ENCODE assay signal across 9 mouse cellular contexts in genomic region chr13:97617511-97618189, GRCm38 (mm10).
DNase-seq lines count a peak whose midpoint lies in the region; ATAC-seq and TF ChIP-seq lines count a peak whose summit lies in the region.
"Had no signal": no experiment of that assay in that cellular context is flagged by ENCODE, and none has a peak within 500 bp of the region (broad histone marks: within the 10 kb centered on the region; RNA-seq: fewer than 3 reads in every experiment).

No protein-coding gene starts in this region.

- no peaks in the 10 kb centered on the region for H3K9me3 ChIP-seq in forebrain, postnatal 0 days (ENCODE audit: low read length)
- no peaks in the 10 kb centered on the region for H3K9me3 ChIP-seq in forebrain, embryonic 15.5 days
- no peaks in the 10 kb centered on the region for H3K9me3 ChIP-seq in embryonic facial prominence, embryonic 12.5 days
- H3K9me3 ChIP-seq in limb, embryonic 14.5 days (ENCODE audit: control insufficient read depth, low read length), result no peaks in the 10 kb centered on the region
- H3K9me3 ChIP-seq in midbrain, postnatal 0 days (ENCODE audit: low read length), result no peaks in the 10 kb centered on the region
- H3K9me3 ChIP-seq: neural tube, embryonic 13.5 days had no signal

- H3K4me1 ChIP-seq in forebrain, postnatal 0 days (ENCODE audit: insufficient read depth), result no peaks in the 10 kb centered on the region
- no peaks in the 10 kb centered on the region for H3K4me1 ChIP-seq in forebrain, embryonic 15.5 days
- H3K4me1 ChIP-seq in embryonic facial prominence, embryonic 12.5 days, result peaks cover 9% of the 10 kb centered on the region
- H3K4me1 ChIP-seq in limb, embryonic 14.5 days (ENCODE audit: control insufficient read depth, insufficient read depth, low read length), result peaks cover 9% of the 10 kb centered on the region
- H3K4me1 ChIP-seq in midbrain, postnatal 0 days (ENCODE audit: insufficient read depth, low read length), result no peaks in the 10 kb centered on the region

- H3K27ac ChIP-seq in forebrain, postnatal 0 days (ENCODE audit: low read depth, low read length), result no peak overlapping the region
- no peak overlapping the region for H3K27ac ChIP-seq in forebrain, embryonic 15.5 days (replicated peaks)
- peak overlapping the region; percentile 51 for H3K27ac ChIP-seq in embryonic facial prominence, embryonic 12.5 days
- peak overlapping the region; percentile 52; the same call in 1 of the 2 replicates for H3K27ac ChIP-seq in limb, embryonic 14.5 days (replicated peaks; ENCODE audit: low read depth, low read length)
- H3K27ac ChIP-seq in midbrain, postnatal 0 days (ENCODE audit: low read depth, low read length), result no peak overlapping the region
- H3K27ac ChIP-seq: neural tube, embryonic 13.5 days had no signal

- H3K9ac ChIP-seq in forebrain, postnatal 0 days, result no peak overlapping the region
- H3K9ac ChIP-seq in forebrain, embryonic 15.5 days (replicated peaks), result no peak overlapping the region
- H3K9ac ChIP-seq in embryonic facial prominence, embryonic 12.5 days, result no peak overlapping the region
- no peak overlapping the region for H3K9ac ChIP-seq in limb, embryonic 14.5 days (ENCODE audit: low read depth, low read length, severe bottlenecking)
- H3K9ac ChIP-seq in midbrain, postnatal 0 days (replicated peaks; ENCODE audit: low read length, poor library complexity, severe bottlenecking), result no peak overlapping the region
- H3K9ac ChIP-seq: neural tube, embryonic 13.5 days had no signal

- H3K79me2 ChIP-seq in C2C12 (ENCODE audit: control insufficient read depth, insufficient read depth), result no peaks in the 10 kb centered on the region

- no peaks in the 10 kb centered on the region for H3K36me3 ChIP-seq in forebrain, postnatal 0 days (ENCODE audit: insufficient read depth)
- no peaks in the 10 kb centered on the region for H3K36me3 ChIP-seq in forebrain, embryonic 15.5 days
- H3K36me3 ChIP-seq in C2C12 (ENCODE audit: control insufficient read depth, insufficient read depth), result no peaks in the 10 kb centered on the region
- H3K36me3 ChIP-seq in embryonic facial prominence, embryonic 12.5 days, result no peaks in the 10 kb centered on the region
- H3K36me3 ChIP-seq in limb, embryonic 14.5 days (ENCODE audit: control insufficient read depth, insufficient read depth, low read length), result no peaks in the 10 kb centered on the region
- no peaks in the 10 kb centered on the region for H3K36me3 ChIP-seq in midbrain, postnatal 0 days (ENCODE audit: insufficient read depth, low read length)
- H3K36me3 ChIP-seq: neural tube, embryonic 13.5 days had no signal

- DNase-seq in forebrain, postnatal 0 days, result no peak
- DNase-seq in limb, embryonic 14.5 days (ENCODE audit: low spot score), result no peak
- DNase-seq in cerebellum, adult 18-20 months, result no peak
- no peak for DNase-seq in midbrain, postnatal 0 days (ENCODE audit: low spot score)
- no peak for DNase-seq in spleen, postnatal 36 days (ENCODE audit: low spot score in 2 of 2)

- no peak for TF ChIP-seq POLR2A in limb, embryonic 14.5 days (IDR thresholded peaks at IDR 0.05; ENCODE audit: borderline replicate concordance, extremely low read depth, insufficient read depth, insufficient read length)

- no peak overlapping the region for H3K4me2 ChIP-seq in forebrain, postnatal 0 days (ENCODE audit: low read depth)
- no peak overlapping the region for H3K4me2 ChIP-seq in forebrain, embryonic 15.5 days (replicated peaks)
- H3K4me2 ChIP-seq in embryonic facial prominence, embryonic 12.5 days (replicated peaks), result no peak overlapping the region
- H3K4me2 ChIP-seq in limb, embryonic 14.5 days (replicated peaks; ENCODE audit: low read depth, low read length, severe bottlenecking), result no peak overlapping the region
- no peak overlapping the region for H3K4me2 ChIP-seq in midbrain, postnatal 0 days (ENCODE audit: low read depth, low read length, poor library complexity, severe bottlenecking)
- H3K4me2 ChIP-seq: neural tube, embryonic 13.5 days had no signal

- no peak overlapping the region for H3ac ChIP-seq in C2C12 (ENCODE audit: control insufficient read depth, insufficient read length, low read depth)

- H3K4me3 ChIP-seq in forebrain, postnatal 0 days (ENCODE audit: low read depth, low read length), result no peak overlapping the region
- H3K4me3 ChIP-seq in forebrain, embryonic 15.5 days, result no peak overlapping the region
- H3K4me3 ChIP-seq in C2C12 (ENCODE audit: insufficient read depth, poor library complexity, severe bottlenecking), result no peak overlapping the region
- no peak overlapping the region for H3K4me3 ChIP-seq in embryonic facial prominence, embryonic 12.5 days
- H3K4me3 ChIP-seq in limb, embryonic 14.5 days (replicated peaks; ENCODE audit: low read length), result no peak overlapping the region
- H3K4me3 ChIP-seq in midbrain, postnatal 0 days (ENCODE audit: low read depth, low read length), result no peak overlapping the region
- H3K4me3 ChIP-seq: neural tube, embryonic 13.5 days had no signal

- no peak for TF ChIP-seq CTCF in forebrain, postnatal 0 days (IDR thresholded peaks at IDR 0.05; ENCODE audit: low read depth)
- no peak for TF ChIP-seq CTCF in C2C12 (IDR thresholded peaks at IDR 0.05; ENCODE audit: control insufficient read depth, insufficient read depth, insufficient read length)
- no peak for TF ChIP-seq CTCF in midbrain, postnatal 0 days (IDR thresholded peaks at IDR 0.05)

- H3K27me3 ChIP-seq in forebrain, postnatal 0 days (ENCODE audit: insufficient read depth, low read length), result no peaks in the 10 kb centered on the region
- H3K27me3 ChIP-seq in forebrain, embryonic 15.5 days, result no peaks in the 10 kb centered on the region
- H3K27me3 ChIP-seq in C2C12 (ENCODE audit: control insufficient read depth, insufficient read depth, insufficient read length), result no peaks in the 10 kb centered on the region
- no peaks in the 10 kb centered on the region for H3K27me3 ChIP-seq in embryonic facial prominence, embryonic 12.5 days
- H3K27me3 ChIP-seq in limb, embryonic 14.5 days (ENCODE audit: control insufficient read depth, insufficient read depth, low read length), result no peaks in the 10 kb centered on the region
- H3K27me3 ChIP-seq in midbrain, postnatal 0 days (ENCODE audit: insufficient read depth, low read length), result no peaks in the 10 kb centered on the region
- H3K27me3 ChIP-seq: neural tube, embryonic 13.5 days had no signal

- WGBS in forebrain, postnatal 0 days, result 54% methylated on average over 13 of the region's 13 CpGs
- 55% methylated on average over 13 of the region's 13 CpGs for WGBS in forebrain, embryonic 15.5 days
- 43% methylated on average over 13 of the region's 13 CpGs for WGBS in embryonic facial prominence, embryonic 12.5 days
- 35% methylated on average over 13 of the region's 13 CpGs for WGBS in limb, embryonic 14.5 days
- WGBS in midbrain, postnatal 0 days, result 75% methylated on average over 13 of the region's 13 CpGs

- ATAC-seq in forebrain, postnatal 0 days, result peak; percentile 50; the same call in 1 of the 2 replicates
- no peak for ATAC-seq in forebrain, embryonic 15.5 days (replicated peaks)
- no peak for ATAC-seq in embryonic facial prominence, embryonic 12.5 days (ENCODE audit: insufficient number of reproducible peaks, insufficient read depth, low FRiP score, low TSS enrichment)
- ATAC-seq in limb, embryonic 14.5 days (ENCODE audit: low FRiP score, low read depth), result peak; percentile 73
- ATAC-seq in midbrain, postnatal 0 days (ENCODE audit: low FRiP score), result no peak

- H3K79me3 ChIP-seq in C2C12 (ENCODE audit: low read depth), result no peaks in the 10 kb centered on the region

TF ChIP-seq in C2C12, 6 proteins besides CTCF, POLR2A, EP300 and RAD21:
- TF ChIP-seq CEBPB (IDR thresholded peaks at IDR 0.05; ENCODE audit: low read depth) (no peak), MYOD1 (IDR thresholded peaks at IDR 0.05; ENCODE audit: control insufficient read depth, insufficient read length, low read depth) (peak; percentile 2)

Comparison
In these comparisons a context has a peak if more than half of its experiments do, and no peak if none do; other contexts are left out.
1. ATAC-seq: peak in forebrain, postnatal 0 days (single experiment) and limb, embryonic 14.5 days (single experiment); none in forebrain, embryonic 15.5 days (single experiment), embryonic facial prominence, embryonic 12.5 days (single experiment) and midbrain, postnatal 0 days (single experiment).
2. H3K27ac ChIP-seq: peak in embryonic facial prominence, embryonic 12.5 days (single experiment) and limb, embryonic 14.5 days (single experiment); none in forebrain, postnatal 0 days (single experiment), forebrain, embryonic 15.5 days (single experiment) and midbrain, postnatal 0 days (single experiment).